Mouse (Mus musculus) left cerebral cortex, adult 11 months (tissue): ENCODE results near the gene Usp17lc.
"Not testable (repeated sequence)": the region's sequence is repeated elsewhere in the genome, so short reads cannot be mapped to it uniquely, and the experiment has no call there.

ENCODE experiments used
- DNase-seq: peaks from one replicate; pipeline ENCODE4 v3.0.0; 2022; ENCODE audit warnings: low spot score

The Usp17lc gene

DNA sequence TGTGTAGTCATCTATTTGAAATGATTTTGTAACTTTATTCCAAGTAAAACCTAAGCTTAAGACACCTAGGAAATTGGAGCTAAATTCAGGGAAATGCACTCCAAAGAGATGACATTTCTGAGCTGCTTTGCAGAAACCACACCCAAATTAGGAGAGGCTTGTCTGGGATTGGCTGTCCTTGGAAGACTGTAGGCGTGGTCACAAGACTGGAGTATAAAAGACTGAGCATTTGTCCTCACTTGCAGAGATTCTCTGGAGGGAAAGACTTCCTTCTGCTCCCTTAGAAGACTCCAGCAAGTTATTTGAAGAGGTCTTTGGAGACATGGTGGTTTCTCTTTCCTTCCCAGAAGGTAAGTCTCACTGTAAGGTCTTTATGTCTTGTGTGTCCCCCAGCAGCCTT is at the start of gene Usp17lc:
Gene Usp17lc (plus strand): TSS at position 301 of the 400 bp plus-strand sequence.
- not testable (repeated sequence) for DNase-seq

DNA sequence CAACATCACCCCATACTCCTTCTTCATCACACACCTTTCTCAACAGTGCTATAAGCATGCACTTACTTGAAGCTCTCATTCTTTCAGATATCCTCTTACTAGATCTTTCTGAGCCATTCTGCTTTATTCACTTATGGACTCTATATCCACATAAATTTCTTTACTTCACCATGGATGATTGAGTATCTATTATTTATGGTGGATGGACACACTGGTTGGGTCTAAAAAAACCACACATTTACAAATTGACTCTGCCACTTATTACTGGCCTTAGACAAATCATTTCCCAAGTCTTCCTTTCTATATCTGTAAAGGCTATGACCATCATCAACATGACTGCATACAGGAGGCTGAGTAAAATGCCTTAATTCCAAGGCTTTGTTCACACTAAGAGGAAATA is 28.8 kb upstream of the Usp17lc start, which contains the start of gene Olfr603:
Gene Olfr603 (minus strand): TSS at position 101 of the 400 bp plus-strand sequence.
- no peak for DNase-seq

DNA sequence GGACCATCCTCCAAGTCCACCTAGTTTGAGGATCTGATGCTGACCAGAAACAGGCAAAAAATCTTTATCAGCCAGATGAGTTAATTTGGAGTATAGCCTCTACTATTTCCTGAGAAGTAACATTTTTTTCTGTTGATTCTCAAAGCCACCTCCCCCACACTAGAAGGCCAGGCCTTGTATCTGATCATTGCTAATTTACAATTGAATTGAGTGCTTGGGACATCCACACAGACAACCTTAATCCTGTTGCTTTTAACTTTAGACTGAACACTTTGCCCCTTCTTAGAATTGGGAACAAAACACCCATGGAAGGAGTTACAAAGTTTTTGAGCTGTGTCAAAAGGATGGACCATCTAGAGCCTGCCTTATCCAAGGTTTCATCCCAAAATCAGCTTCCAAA is 17.1 kb upstream of the Usp17lc start:
- no peak for DNase-seq

DNA sequence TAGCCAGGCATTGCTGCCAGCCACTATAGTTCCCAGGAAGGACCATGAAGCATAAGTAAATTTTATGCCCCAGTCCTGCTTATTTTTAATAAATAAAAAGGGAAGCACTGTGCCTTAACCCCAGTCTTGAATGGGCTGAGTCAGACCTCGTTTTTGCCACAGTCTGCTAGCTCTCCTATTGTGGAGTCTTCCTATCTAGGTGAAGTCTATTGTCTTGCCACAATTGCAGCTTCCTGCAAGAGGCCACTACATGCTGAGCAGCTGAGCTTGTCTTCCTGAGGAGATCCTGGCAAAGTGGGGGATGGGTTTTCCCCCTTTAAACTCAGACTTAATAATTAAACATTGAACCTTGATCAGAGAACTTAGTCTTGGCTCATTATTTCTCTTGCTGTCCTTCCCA is 15.9 kb upstream of the Usp17lc start:
- no peak for DNase-seq

DNA sequence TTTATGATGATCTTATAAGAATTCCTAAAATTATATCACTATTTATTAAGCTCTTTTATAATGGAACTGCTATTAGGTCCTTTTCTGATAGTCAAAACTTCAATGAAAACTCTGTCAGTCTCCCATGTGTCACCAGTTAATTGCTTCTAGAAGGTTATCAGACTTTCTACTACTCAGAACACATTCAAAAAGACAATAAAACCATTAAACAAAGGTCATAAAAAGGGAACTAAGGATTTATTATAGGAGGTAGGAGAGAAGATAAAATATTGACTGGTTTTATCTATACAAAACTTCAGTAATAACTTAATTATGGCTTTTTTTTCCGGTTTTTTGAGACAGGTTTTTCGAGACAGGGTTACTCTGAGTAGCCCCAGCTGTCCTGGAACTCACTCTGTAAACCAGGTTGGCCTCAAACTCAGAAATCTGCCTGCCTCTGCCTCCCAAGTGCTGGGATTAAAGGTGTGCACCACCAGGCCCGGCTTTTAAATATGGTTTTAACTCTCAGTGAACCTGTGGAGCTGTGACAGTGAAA is 8.3 kb upstream of the Usp17lc start:
- DNase-seq: not testable (repeated sequence)

GRCm38 (mm10) chr7:103445339-103445738 is 30.5 kb downstream of the Usp17lc start, which contains the start of gene Olfr605:
Gene Olfr605, minus strand, starts transcription at chr7:103445439.
- DNase-seq: no peak

- DNase-seq: no peak
Observed at GRCm38 (mm10) chr7:103448746-103449145, 33.9 kb downstream of the Usp17lc start, which contains the start of gene Olfr606. Gene Olfr606, plus strand, starts transcription at chr7:103449046.

DNA sequence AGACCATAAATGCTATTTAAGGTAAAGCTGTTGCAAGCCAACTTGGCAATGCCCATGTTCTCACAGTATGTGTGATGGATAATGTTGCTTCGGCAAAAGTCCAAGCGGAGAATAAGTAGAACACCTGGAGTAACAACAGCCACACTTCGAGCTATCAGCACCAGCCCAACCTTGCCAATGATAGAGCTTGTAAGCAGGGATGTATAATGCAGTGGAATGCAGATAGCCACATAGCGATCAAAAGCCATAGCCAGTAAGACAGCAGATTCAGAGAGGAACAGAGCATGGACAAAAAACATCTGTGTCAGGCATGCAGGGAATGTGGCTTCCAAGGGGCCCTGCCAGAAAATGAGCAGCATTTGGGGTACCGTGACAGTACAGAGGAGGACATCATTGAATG is 45.7 kb downstream of the Usp17lc start:
- DNase-seq: no peak
